Mouse (Mus musculus) neural tube, embryonic 14.5 days (tissue): ENCODE measurements around the gene Cd79a. TPM values are rescaled to one million over a fixed set of nuclear protein-coding genes. Genes with fewer than 3 reads are reported as not detected.

ENCODE experiments used
- ATAC-seq: fragments of 200-750 bp; cut with Nextera tagmentation; 2 replicates; pipeline ENCODE4 v1.8.0; 2017; ENCODE audit warnings: low read depth, mild to moderate bottlenecking, moderate TSS enrichment, moderate library complexity
- H3K27ac ChIP-seq: fragments of 300-500 bp; sonication (generic); 2 replicates; pipeline ENCODE4 v1.5.1; 2014; ENCODE audit warnings: low read depth, mild to moderate bottlenecking, control low read depth, low read length, moderate library complexity, mixed read lengths
- H3K27me3 ChIP-seq: fragments of 300-500 bp; sonication (generic); 2 replicates; pipeline ENCODE4 v1.6.1; 2014; ENCODE audit warnings: low read length; ENCODE audit not compliant: control insufficient read depth, insufficient read depth
- H3K36me3 ChIP-seq: fragments of 300-500 bp; sonication (generic); 2 replicates; pipeline ENCODE4 v1.6.1; 2014; ENCODE audit warnings: low read length, mixed read lengths; ENCODE audit not compliant: control insufficient read depth, insufficient read depth
- H3K4me1 ChIP-seq: fragments of 300-500 bp; sonication (generic); 2 replicates; pipeline ENCODE4 v1.6.1; 2014; ENCODE audit warnings: low read length; ENCODE audit not compliant: control insufficient read depth, insufficient read depth
- H3K4me2 ChIP-seq: fragments of 300-500 bp; sonication (generic); 2 replicates; pipeline ENCODE4 v1.6.1; 2014; ENCODE audit warnings: mild to moderate bottlenecking, low read depth, low read length, control low read depth
- H3K4me3 ChIP-seq: fragments of 300-500 bp; sonication (generic); 2 replicates; pipeline ENCODE4 v1.5.1; 2014; ENCODE audit warnings: low read depth, low read length, control low read depth, mixed read lengths
- H3K9ac ChIP-seq: fragments of 300-500 bp; sonication (generic); replicated peaks from 2 replicates; pipeline ENCODE4 v1.6.1; 2014; ENCODE audit warnings: low read depth, mild to moderate bottlenecking, control low read depth, low read length, mixed read lengths
- H3K9me3 ChIP-seq: fragments of 300-500 bp; sonication (generic); 2 replicates; pipeline ENCODE4 v1.6.1; 2016; ENCODE audit warnings: low read length; ENCODE audit not compliant: control insufficient read depth
- WGBS: fragments of 180-500 bp; shearing (Covaris S2); extraction: QIAGEN DNeasy Blood & Tissue Kit; methylation state at CpG from one replicate; pipeline ENCODE4 v1.1.7; 2014; 5-methylcytosine and 5-hydroxymethylcytosine counted together
- polyA plus RNA-seq: library from polyadenylated mRNA; unstranded; fragments of >200 nt; fragmentation: Nextera tagmentation; extraction: Ambion mirVana; gene quantifications from 2 replicates; pipeline ENCODE4 v1.2.1, GENCODE M21; 2014

The Cd79a gene
- polyA plus RNA-seq, 1 experiment from 2014 or later = 0.16 TPM

- Histone ChIP-seq H3K36me3 (peaks cover 27% of the 10 kb centered on the region), H3K4me3 (peak within 1 kb of the TSS; percentile 98), H3K27me3 (no peaks in the 10 kb centered on the region), H3K9me3 (no peaks in the 10 kb centered on the region), H3K4me2 (peak within 1 kb of the TSS; percentile 88), H3K9ac (peak within 1 kb of the TSS; percentile 99), H3K4me1 (peaks cover 18% of the 10 kb centered on the region), H3K27ac (peak within 1 kb of the TSS; percentile 81)
- WGBS = under 1% methylated on average over 57 of the region's 57 CpGs
- peak; percentile 92 for ATAC-seq
These were observed 13.1 kb upstream of the Cd79a start, which contains the start of gene Rps19 for GRCm38 (mm10) chr7:24883896-24884692. TSS of gene Rps19 (plus strand) at chr7:24884371.

DNA sequence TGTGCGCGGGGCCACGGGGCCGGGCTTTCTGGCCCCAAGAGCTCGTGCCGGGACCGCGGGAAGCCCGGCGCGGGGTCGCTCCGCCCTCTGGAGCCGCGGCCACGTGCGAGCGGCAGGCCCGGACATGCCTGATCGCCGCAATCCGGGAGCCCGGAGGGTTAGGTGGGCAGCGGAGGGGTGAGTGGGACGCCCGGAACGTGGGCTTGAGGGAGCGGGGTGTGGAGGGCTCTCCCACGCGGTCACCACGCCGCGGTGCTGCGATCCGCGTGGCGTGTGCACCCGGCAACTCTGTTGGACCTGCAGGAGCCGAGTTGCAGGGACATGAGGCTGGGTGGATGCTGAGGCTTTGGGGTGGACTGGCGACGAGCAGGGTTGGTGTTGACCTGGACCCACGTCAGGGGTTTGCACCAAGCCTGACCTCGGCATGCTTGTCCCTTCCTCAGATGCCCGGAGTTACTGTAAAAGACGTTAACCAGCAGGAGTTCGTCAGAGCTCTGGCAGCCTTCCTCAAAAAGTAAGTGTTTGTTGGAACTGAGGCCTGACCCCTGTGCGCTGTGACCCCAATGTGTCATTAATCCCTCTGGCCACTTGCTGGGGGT is 12.4 kb upstream of the Cd79a start:
- Histone ChIP-seq H3K9ac (peak overlapping the region; percentile 99), H3K27me3 (no peaks in the 10 kb centered on the region), H3K4me3 (peak overlapping the region; percentile 98), H3K4me2 (peak overlapping the region; percentile 88), H3K27ac (peak overlapping the region; percentile 80), H3K4me1 (peaks cover 18% of the 10 kb centered on the region), H3K9me3 (no peaks in the 10 kb centered on the region), H3K36me3 (peaks cover 34% of the 10 kb centered on the region)
- ATAC-seq = peak; percentile 9
- WGBS = under 1% methylated on average over 40 of the region's 47 CpGs

GRCm38 (mm10) chr7:24885468-24886307 is 11.5 kb upstream of the Cd79a start:
- Histone ChIP-seq H3K9ac (peak overlapping the region; percentile 99), H3K9me3 (no peaks in the 10 kb centered on the region), H3K36me3 (peaks cover 37% of the 10 kb centered on the region), H3K4me1 (peaks cover 18% of the 10 kb centered on the region), H3K4me2 (peak overlapping the region; percentile 88), H3K27me3 (no peaks in the 10 kb centered on the region), H3K4me3 (peak overlapping the region; percentile 98), H3K27ac (no peak overlapping the region)
- 52% methylated on average over 12 of the region's 12 CpGs for WGBS
- ATAC-seq = no peak

GRCm38 (mm10) chr7:24886308-24886633 is 10.9 kb upstream of the Cd79a start:
- Histone ChIP-seq H3K9me3 (no peaks in the 10 kb centered on the region), H3K27me3 (no peaks in the 10 kb centered on the region), H3K9ac (no peak overlapping the region; the same call in 1 of the 2 replicates), H3K4me3 (no peak overlapping the region), H3K4me2 (peak overlapping the region; percentile 88; the same call in 1 of the 2 replicates), H3K27ac (no peak overlapping the region), H3K4me1 (peaks cover 18% of the 10 kb centered on the region), H3K36me3 (peaks cover 37% of the 10 kb centered on the region)
- WGBS = 83% methylated on average over 4 of the region's 4 CpGs
- ATAC-seq = no peak

GRCm38 (mm10) chr7:24887096-24887495 is 10.1 kb upstream of the Cd79a start:
- H3K4me3 ChIP-seq = no peak overlapping the region
- H3K27me3 ChIP-seq = no peaks in the 10 kb centered on the region
- no peak overlapping the region for H3K27ac ChIP-seq
- peaks cover 18% of the 10 kb centered on the region for H3K4me1 ChIP-seq
- WGBS = 71% methylated on average over 4 of the region's 4 CpGs
- H3K36me3 ChIP-seq = peaks cover 37% of the 10 kb centered on the region
- ATAC-seq = no peak
- no peak overlapping the region for H3K4me2 ChIP-seq
- peak overlapping the region; percentile 21; the same call in 1 of the 2 replicates for H3K9ac ChIP-seq
- H3K9me3 ChIP-seq = no peaks in the 10 kb centered on the region

DNA sequence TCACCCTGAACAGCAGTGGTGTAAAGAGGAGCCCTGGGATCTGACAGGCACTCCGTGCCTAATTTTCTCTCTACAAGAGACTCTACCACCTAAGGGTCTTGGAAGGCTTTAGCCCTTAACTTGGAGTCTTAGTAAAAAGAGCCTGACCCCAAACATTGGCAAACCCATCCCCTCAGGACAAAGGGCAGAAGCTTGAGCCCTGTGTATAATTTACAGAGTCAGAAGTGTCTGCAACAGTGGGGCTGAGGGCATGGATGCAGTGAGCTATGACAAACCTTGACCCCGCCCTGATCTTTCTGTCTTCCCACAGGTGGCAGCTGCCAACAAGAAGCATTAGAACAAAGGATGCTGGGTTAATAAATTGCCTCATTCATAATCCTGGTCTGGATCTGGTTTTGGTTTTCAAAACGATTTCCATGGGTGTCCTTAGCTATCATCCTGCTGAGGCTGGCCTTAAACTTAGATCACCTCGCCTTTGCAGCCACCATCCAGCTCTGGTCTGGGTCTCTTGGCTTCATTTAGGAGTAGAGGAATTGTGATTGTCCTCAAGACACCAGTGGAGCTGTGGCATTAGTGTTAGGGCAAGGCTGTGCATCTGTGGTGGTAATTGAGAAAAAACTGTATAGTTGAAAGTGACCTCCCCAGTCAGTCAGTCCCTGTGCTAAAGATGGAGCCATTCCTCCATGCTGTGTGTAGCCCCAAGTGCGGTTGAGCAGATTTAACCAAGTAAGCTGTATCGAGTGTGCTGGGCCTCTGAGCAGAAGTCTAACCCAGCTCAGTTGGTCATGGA is 7.6 kb upstream of the Cd79a start:
- Histone ChIP-seq H3K27me3 (no peaks in the 10 kb centered on the region), H3K4me2 (no peak overlapping the region), H3K27ac (no peak overlapping the region), H3K4me3 (no peak overlapping the region), H3K9ac (no peak overlapping the region), H3K4me1 (peaks cover 18% of the 10 kb centered on the region), H3K9me3 (no peaks in the 10 kb centered on the region), H3K36me3 (peaks cover 37% of the 10 kb centered on the region)
- 81% methylated on average over 6 of the region's 6 CpGs for WGBS
- no peak for ATAC-seq

DNA sequence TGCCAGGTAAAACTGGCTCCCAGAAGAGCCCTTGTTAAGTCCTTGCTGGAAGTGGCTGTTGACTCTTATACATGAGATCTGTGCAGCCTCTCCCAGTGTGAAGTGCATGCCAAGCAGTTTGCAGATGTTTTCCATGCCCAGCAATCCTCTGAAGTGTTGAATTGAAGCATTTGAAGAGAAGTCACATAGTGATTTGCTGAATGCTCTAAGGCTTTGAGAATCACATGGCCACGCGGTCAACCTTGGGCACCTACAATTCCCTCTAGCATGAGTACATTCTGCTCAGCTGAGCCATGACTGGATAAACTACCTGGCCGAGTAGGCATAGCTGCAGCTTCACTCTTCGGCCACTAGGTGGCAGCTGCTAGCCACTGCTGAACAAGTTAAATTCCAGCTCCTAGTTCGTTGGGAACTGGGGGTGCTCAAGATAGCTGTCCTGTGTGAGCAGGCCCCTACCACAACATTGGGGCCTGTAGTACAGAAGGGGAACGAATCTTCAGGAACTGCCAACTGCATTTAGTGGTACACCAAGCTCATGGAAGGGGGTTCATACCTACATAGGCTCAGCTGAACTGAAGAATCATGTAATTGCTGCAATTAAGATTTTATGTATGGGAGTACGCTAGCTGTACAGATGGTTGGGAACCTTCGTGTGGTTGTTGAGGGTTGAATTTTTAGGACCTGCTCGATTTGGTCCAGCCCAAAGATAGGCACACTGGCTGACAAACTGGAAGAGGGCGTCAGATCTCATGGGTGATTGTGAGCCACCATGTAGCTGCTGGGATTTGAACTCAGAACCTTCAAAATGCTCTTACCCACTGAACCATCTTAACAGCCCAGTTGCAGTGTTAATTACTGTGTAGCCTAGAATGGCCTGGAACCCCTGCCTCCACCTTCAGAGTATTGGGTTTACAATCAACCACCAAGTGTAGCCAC is 6.6 kb upstream of the Cd79a start:
- 28% methylated on average over 10 of the region's 10 CpGs for WGBS
- Histone ChIP-seq H3K36me3 (peaks cover 37% of the 10 kb centered on the region), H3K9me3 (no peaks in the 10 kb centered on the region), H3K27me3 (no peaks in the 10 kb centered on the region), H3K27ac (no peak overlapping the region), H3K4me2 (no peak overlapping the region), H3K4me1 (peaks cover 15% of the 10 kb centered on the region), H3K9ac (no peak overlapping the region), H3K4me3 (no peak overlapping the region)
- peak; percentile 59 for ATAC-seq
